ENCODE assay signal across 31 mouse cellular contexts in the genomic region with DNA sequence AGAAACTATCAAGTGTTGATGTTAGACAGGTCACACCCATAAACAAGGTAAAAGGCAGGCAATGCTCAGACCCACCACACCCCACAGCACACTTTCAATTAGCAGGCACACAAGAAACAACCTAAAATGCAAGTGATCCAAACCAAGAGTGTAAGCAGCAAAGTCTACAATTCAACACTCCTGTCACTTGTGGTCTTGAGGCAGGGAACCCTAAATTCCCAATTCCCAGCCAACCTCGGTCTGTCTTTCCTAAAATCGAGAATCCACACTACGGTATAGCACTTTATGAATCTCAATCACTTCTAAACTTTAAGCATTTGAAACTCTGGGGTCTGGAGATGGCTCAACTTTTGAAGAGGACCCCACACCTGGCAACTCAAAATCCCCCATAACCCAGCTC. TPM values are rescaled to one million over a fixed set of nuclear protein-coding genes. Genes with fewer than 3 reads are reported as not detected.
A peak's percentile ranks its signal among the peaks of the same experiment; 100 is the strongest.
DNase-seq lines count a peak whose midpoint lies in the region; ATAC-seq and TF ChIP-seq lines count a peak whose summit lies in the region.
"Had no signal": no experiment of that assay in that cellular context is flagged by ENCODE, and none has a peak within 500 bp of the region (broad histone marks: within the 10 kb centered on the region; RNA-seq: fewer than 3 reads in every experiment).

No protein-coding gene starts in this region.

- H3K4me2 ChIP-seq in liver, embryonic 12.5 days, result no peak overlapping the region
- no peak overlapping the region for H3K4me2 ChIP-seq in liver, embryonic 15.5 days
- H3K4me2 ChIP-seq: heart, embryonic 11.5 days; limb, embryonic 15.5 days had no signal

- WGBS in kidney, adult 2 months, result 92% methylated on average over 3 of the region's 3 CpGs
- 76% methylated on average over 3 of the region's 3 CpGs for WGBS in liver, embryonic 12.5 days (ENCODE audit: insufficient replicate concordance)
- WGBS in liver, embryonic 15.5 days (ENCODE audit: insufficient replicate concordance), result 77% methylated on average over 3 of the region's 3 CpGs

- H3K27me3 ChIP-seq in kidney, adult 2 months (replicated peaks; ENCODE audit: control insufficient read depth, insufficient read depth, low read length), result no peaks in the 10 kb centered on the region
- no peaks in the 10 kb centered on the region for H3K27me3 ChIP-seq in liver, embryonic 12.5 days (replicated peaks)
- no peaks in the 10 kb centered on the region for H3K27me3 ChIP-seq in liver, embryonic 15.5 days
- H3K27me3 ChIP-seq: embryonic facial prominence, embryonic 13.5 days; hindbrain, embryonic 13.5 days; limb, embryonic 15.5 days; midbrain, embryonic 12.5 days; Patski had no signal

- H3K27ac ChIP-seq in kidney, adult 2 months (ENCODE audit: insufficient read depth, low read depth, low read length), result peak overlapping the region; percentile 76
- peak overlapping the region; percentile 6; the same call in 1 of the 2 replicates for H3K27ac ChIP-seq in liver, embryonic 12.5 days
- 0 out of 2 replicates have a peak overlapping the region, but pooled peaks have one; percentile 8 for H3K27ac ChIP-seq in liver, embryonic 15.5 days (replicated peaks)
- H3K27ac ChIP-seq: embryonic facial prominence, embryonic 13.5 days; hindbrain, embryonic 13.5 days; limb, embryonic 10.5 days; limb, embryonic 15.5 days; midbrain, embryonic 12.5 days; stomach, postnatal 0 days had no signal

- no peak for TF ChIP-seq CTCF in kidney, adult 2 months (conservative IDR thresholded peaks at IDR 0.05; ENCODE audit: insufficient read depth, insufficient read length, low read depth, low read length)

- peaks cover 18% of the 10 kb centered on the region for H3K4me1 ChIP-seq in kidney, adult 2 months (ENCODE audit: control insufficient read depth, insufficient read depth, low read length)
- H3K4me1 ChIP-seq in liver, embryonic 12.5 days, result peaks cover 24% of the 10 kb centered on the region
- H3K4me1 ChIP-seq in liver, embryonic 15.5 days (replicated peaks), result peaks cover 43% of the 10 kb centered on the region

- DNase-seq in cerebellum, adult 9-10 months, result peak; percentile 13
- no peak for DNase-seq in cerebellum, postnatal 14 days
- no peak for DNase-seq in kidney, adult 2 months
- no peak for DNase-seq in kidney, adult 9 months
- no peak for DNase-seq in liver
- DNase-seq in lung, postnatal 36 days, result no peak
- DNase-seq: adrenal gland, postnatal 14 days; cerebellum, adult 11 months; cerebellum, adult 9-11 months; gastrocnemius, postnatal 25 days; heart, adult 11 months; heart, postnatal 36 days; layer of hippocampus, postnatal 36 days; lung, postnatal 4 days; right cerebral cortex, adult 18-20 months; thymus, adult 18-20 months; thymus, postnatal 25 days had no signal

- TF ChIP-seq POLR2A in kidney, adult 2 months (IDR thresholded peaks at IDR 0.05; ENCODE audit: low read depth, low read length), result no peak

- H3K9ac ChIP-seq in liver, embryonic 12.5 days, result no peak overlapping the region; the same call in 1 of the 2 replicates
- no peak overlapping the region for H3K9ac ChIP-seq in liver, embryonic 15.5 days
- H3K9ac ChIP-seq: embryonic facial prominence, embryonic 13.5 days; limb, embryonic 15.5 days; midbrain, embryonic 12.5 days had no signal

- no peaks in the 10 kb centered on the region for H3K9me3 ChIP-seq in liver, embryonic 12.5 days (replicated peaks)
- no peaks in the 10 kb centered on the region for H3K9me3 ChIP-seq in liver, embryonic 15.5 days (replicated peaks)
- H3K9me3 ChIP-seq: embryonic facial prominence, embryonic 13.5 days; G1E; hindbrain, embryonic 13.5 days; limb, embryonic 10.5 days; limb, embryonic 15.5 days; megakaryocyte, embryonic 14.5 days; midbrain, embryonic 12.5 days had no signal

- no peak overlapping the region for H3K4me3 ChIP-seq in kidney, adult 2 months (ENCODE audit: insufficient read depth, low read depth, low read length)
- no peak overlapping the region for H3K4me3 ChIP-seq in liver, embryonic 12.5 days
- H3K4me3 ChIP-seq in liver, embryonic 15.5 days (replicated peaks), result no peak overlapping the region
- H3K4me3 ChIP-seq: embryonic facial prominence, embryonic 13.5 days; erythroblast, embryonic 14.5 days; limb, embryonic 10.5 days; limb, embryonic 15.5 days; megakaryocyte, embryonic 14.5 days had no signal

- H3K36me3 ChIP-seq in kidney, adult 2 months (ENCODE audit: control insufficient read depth, insufficient read depth, low read length), result peaks cover 3% of the 10 kb centered on the region
- peaks cover 26% of the 10 kb centered on the region for H3K36me3 ChIP-seq in liver, embryonic 12.5 days
- peaks cover 14% of the 10 kb centered on the region for H3K36me3 ChIP-seq in liver, embryonic 15.5 days (replicated peaks)
- H3K36me3 ChIP-seq: midbrain, embryonic 12.5 days had no signal

- ATAC-seq in liver, embryonic 12.5 days, result no peak
- ATAC-seq in liver, embryonic 15.5 days (ENCODE audit: insufficient read depth), result no peak
- ATAC-seq: forebrain, embryonic 14.5 days; Patski had no signal

RNA-seq across cellular contexts. Expression of a gene that starts 4.1 kb away (rescaled TPM):
- polyA plus RNA-seq in kidney, adult 2 months (2012; rRNA removed), result 38.3 and 46.8 TPM in 2 replicates
- polyA plus RNA-seq in liver, embryonic 12.5 days (2016; fragmentation: Nextera tagmentation; extraction: Ambion mirVana), result 12.6 and 13.7 TPM in 2 replicates
- 5.2 and 6.2 TPM in 2 replicates for polyA plus RNA-seq in liver, embryonic 15.5 days (2015; fragmentation: Nextera tagmentation; extraction: Ambion mirVana)

RNA-seq across cellular contexts. Expression of a gene that starts 10.9 kb away (rescaled TPM):
- polyA plus RNA-seq in kidney, adult 2 months (2012; rRNA removed), result 24.7 and 26.3 TPM in 2 replicates
- 1.3 and 1.5 TPM in 2 replicates for polyA plus RNA-seq in liver, embryonic 12.5 days (2016; fragmentation: Nextera tagmentation; extraction: Ambion mirVana)
- polyA plus RNA-seq in liver, embryonic 15.5 days (2015; fragmentation: Nextera tagmentation; extraction: Ambion mirVana), result 1.1 and 1.4 TPM in 2 replicates
- polyA plus RNA-seq: erythroblast, embryonic 14.5 days; G1E had no signal

RNA-seq across cellular contexts. Expression of a gene that starts 33.2 kb away (rescaled TPM):
- 21.0 and 27.4 TPM in 2 replicates for polyA plus RNA-seq in kidney, adult 2 months (2012; rRNA removed)
- 24.6 and 25.8 TPM in 2 replicates for polyA plus RNA-seq in liver, embryonic 12.5 days (2016; fragmentation: Nextera tagmentation; extraction: Ambion mirVana)
- 17.2 and 18.8 TPM in 2 replicates for polyA plus RNA-seq in liver, embryonic 15.5 days (2015; fragmentation: Nextera tagmentation; extraction: Ambion mirVana)

Comparison
In these comparisons a context has a peak if more than half of its experiments do, and no peak if none do; other contexts are left out.
1. H3K27ac ChIP-seq: peak in every context shown above with its lines; median percentile 76 in kidney, adult 2 months; 8 in liver, embryonic 15.5 days; 6 in liver, embryonic 12.5 days.
2. RNA of a gene that starts 10.9 kb away (polyA plus RNA-seq): 24.7 to 26.3 TPM in kidney, adult 2 months; 1.3 to 1.5 TPM in liver, embryonic 12.5 days and 1.1 to 1.4 TPM in liver, embryonic 15.5 days; every median in the first group is over 10 times any median in the second.